ENCODE assay signal across 9 mouse cellular contexts in the genomic region with DNA sequence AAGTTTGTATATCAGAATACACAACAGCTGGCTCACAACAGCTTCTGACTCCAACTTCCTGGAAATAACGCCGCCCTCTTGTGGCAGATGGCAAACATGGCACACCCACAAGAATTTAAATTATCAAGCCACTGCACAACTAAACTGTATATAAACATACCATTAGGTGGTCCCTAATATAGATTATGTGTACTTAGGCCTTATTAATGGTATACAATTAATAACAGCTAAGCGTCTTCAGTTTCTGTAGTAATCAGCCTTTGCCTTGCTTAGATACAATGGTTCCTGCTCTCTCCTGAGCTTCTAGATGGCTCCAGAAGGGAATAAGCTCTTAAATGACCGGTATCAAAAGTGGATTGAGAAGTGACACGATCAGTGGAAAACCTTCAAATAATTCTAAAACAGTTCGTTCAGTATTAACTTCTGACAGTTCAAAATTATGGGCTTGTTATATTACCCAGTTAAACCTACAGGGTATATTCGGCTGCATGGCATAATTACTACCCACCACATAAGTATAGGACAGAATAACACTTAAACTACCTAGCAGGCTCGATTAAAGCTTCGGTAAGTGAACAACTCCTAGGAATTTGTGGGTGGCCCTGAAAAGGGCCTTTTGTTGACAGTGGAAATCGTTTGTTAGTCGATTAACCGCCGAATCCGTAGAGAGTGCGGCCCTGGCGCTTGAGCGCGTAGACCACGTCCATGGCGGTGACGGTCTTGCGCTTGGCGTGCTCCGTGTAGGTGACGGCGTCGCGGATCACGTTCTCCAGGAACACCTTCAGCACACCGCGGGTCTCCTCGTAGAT. TPM values are rescaled to one million over a fixed set of nuclear protein-coding genes. Genes with fewer than 3 reads are reported as not detected.
A peak's percentile ranks its signal among the peaks of the same experiment; 100 is the strongest.
DNase-seq lines count a peak whose midpoint lies in the region; ATAC-seq and TF ChIP-seq lines count a peak whose summit lies in the region.
"Had no signal": no experiment of that assay in that cellular context is flagged by ENCODE, and none has a peak within 500 bp of the region (broad histone marks: within the 10 kb centered on the region; RNA-seq: fewer than 3 reads in every experiment).

No protein-coding gene starts in this region.

- 0 out of 2 replicates have a peak, but pooled peaks cover 9% of the 10 kb centered on the region for H3K4me1 ChIP-seq in forebrain, embryonic 12.5 days
- no peaks in the 10 kb centered on the region for H3K4me1 ChIP-seq in hindbrain, postnatal 0 days (ENCODE audit: insufficient read depth, low read length)
- H3K4me1 ChIP-seq in liver, adult 2 months (ENCODE audit: control insufficient read depth, insufficient read depth, low read length): peaks cover 10% of the 10 kb centered on the region
- H3K4me1 ChIP-seq in midbrain, embryonic 16.5 days (ENCODE audit: control insufficient read depth, insufficient read depth, low read length): peaks cover 11% of the 10 kb centered on the region
- H3K4me1 ChIP-seq in testis, adult 2 months (ENCODE audit: control insufficient read depth, insufficient read depth, low read length): peaks cover 13% of the 10 kb centered on the region

- no peaks in the 10 kb centered on the region for H3K27me3 ChIP-seq in forebrain, embryonic 12.5 days
- no peaks in the 10 kb centered on the region for H3K27me3 ChIP-seq in hindbrain, postnatal 0 days (ENCODE audit: insufficient read depth, low read length)
- H3K27me3 ChIP-seq in liver, adult 2 months (ENCODE audit: control insufficient read depth, insufficient read depth, low read length): no peaks in the 10 kb centered on the region
- no peaks in the 10 kb centered on the region for H3K27me3 ChIP-seq in midbrain, embryonic 16.5 days (ENCODE audit: control insufficient read depth, insufficient read depth, low read depth, low read length)
- H3K27me3 ChIP-seq in testis, adult 2 months (ENCODE audit: control insufficient read depth, insufficient read depth, low read length): no peaks in the 10 kb centered on the region

- WGBS in forebrain, embryonic 12.5 days: under 1% methylated on average over 25 of the region's 32 CpGs
- WGBS in hindbrain, postnatal 0 days: under 1% methylated on average over 22 of the region's 32 CpGs
- WGBS in liver, adult 2 months: under 1% methylated on average over 24 of the region's 32 CpGs
- under 1% methylated on average over 23 of the region's 32 CpGs for whole genome bisulfite sequencing in midbrain, embryonic 16.5 days

- TF ChIP-seq CTCF in hindbrain, postnatal 0 days (IDR thresholded peaks at IDR 0.05; ENCODE audit: low read depth): peak; percentile 84
- TF ChIP-seq CTCF in liver, adult 2 months (IDR thresholded peaks at IDR 0.05; ENCODE audit: low read depth, low read length): peak; percentile 59
- TF ChIP-seq CTCF in testis, adult 2 months (IDR thresholded peaks at IDR 0.05; ENCODE audit: control insufficient read depth, insufficient read depth, insufficient replicate concordance, low read depth, low read length): no peak

- H3K9ac ChIP-seq in forebrain, embryonic 12.5 days: peak overlapping the region; percentile 59
- peak overlapping the region; percentile 55 for H3K9ac ChIP-seq in hindbrain, postnatal 0 days (replicated peaks; ENCODE audit: low read length)
- H3K9ac ChIP-seq in liver, adult 2 months (ENCODE audit: low read depth, low read length): peak overlapping the region; percentile 29
- peak overlapping the region; percentile 58 for H3K9ac ChIP-seq in midbrain, embryonic 16.5 days (ENCODE audit: low read depth, low read length)

- peak; percentile 57 to 67 for DNase-seq in cerebellum, postnatal 10 days
- no peak for DNase-seq in cerebellum, postnatal 36 days
- DNase-seq in adipocyte (ENCODE audit: low spot score): peak; percentile 86
- peak; percentile 83 for DNase-seq in hindbrain, postnatal 0 days (ENCODE audit: low spot score)
- peak; percentile 71 for DNase-seq in liver, adult 2 months (ENCODE audit: extremely low read depth, low read depth, low spot score)

- peak overlapping the region; percentile 48 for H3K4me3 ChIP-seq in forebrain, embryonic 12.5 days (replicated peaks)
- peak overlapping the region; percentile 43 for H3K4me3 ChIP-seq in hindbrain, postnatal 0 days (ENCODE audit: low read length)
- peak overlapping the region; percentile 53 for H3K4me3 ChIP-seq in liver, adult 2 months (ENCODE audit: insufficient read depth, low read depth, low read length)
- H3K4me3 ChIP-seq in midbrain, embryonic 16.5 days (ENCODE audit: low read depth, low read length): peak overlapping the region; percentile 52
- H3K4me3 ChIP-seq in testis, adult 2 months (ENCODE audit: control insufficient read depth, low read depth, low read length): peak overlapping the region; percentile 89

- H3K36me3 ChIP-seq in forebrain, embryonic 12.5 days (replicated peaks): no peaks in the 10 kb centered on the region
- no peaks in the 10 kb centered on the region for H3K36me3 ChIP-seq in hindbrain, postnatal 0 days (ENCODE audit: insufficient read depth, low read length)
- peaks cover 9% of the 10 kb centered on the region for H3K36me3 ChIP-seq in liver, adult 2 months (ENCODE audit: control insufficient read depth, insufficient read depth, low read length)
- H3K36me3 ChIP-seq in midbrain, embryonic 16.5 days (ENCODE audit: control insufficient read depth, insufficient read depth, low read length): no peaks in the 10 kb centered on the region
- no peaks in the 10 kb centered on the region for H3K36me3 ChIP-seq in testis, adult 2 months (ENCODE audit: control insufficient read depth, insufficient read depth, low read length)

- H3K27ac ChIP-seq in forebrain, embryonic 12.5 days: peak overlapping the region; percentile 96
- peak overlapping the region; percentile 87 for H3K27ac ChIP-seq in hindbrain, postnatal 0 days
- 0 out of 2 replicates have a peak overlapping the region, but pooled peaks have one; percentile 2 for H3K27ac ChIP-seq in liver, adult 2 months (replicated peaks; ENCODE audit: insufficient read depth, low read depth, low read length)
- H3K27ac ChIP-seq in midbrain, embryonic 16.5 days (ENCODE audit: low read length): peak overlapping the region; percentile 90
- H3K27ac ChIP-seq in testis, adult 2 months (ENCODE audit: control insufficient read depth, insufficient read depth, low read depth, low read length): peak overlapping the region; percentile 89

- no peaks in the 10 kb centered on the region for H3K79me2 ChIP-seq in liver, adult 2 months (ENCODE audit: control insufficient read depth, insufficient read depth, low read length)

- ATAC-seq in forebrain, embryonic 12.5 days (ENCODE audit: low FRiP score): peak; percentile 64
- peak; percentile 88 for ATAC-seq in hindbrain, postnatal 0 days
- peak; percentile 87 for ATAC-seq in midbrain, embryonic 16.5 days

- TF ChIP-seq POLR2A in liver, adult 2 months (IDR thresholded peaks at IDR 0.05; ENCODE audit: extremely low read depth, insufficient read depth, low read length): no peak
- no peak for TF ChIP-seq POLR2A in testis, adult 2 months (IDR thresholded peaks at IDR 0.05; ENCODE audit: control insufficient read depth, low read depth, low read length)

- peak overlapping the region; percentile 73 for H3K4me2 ChIP-seq in forebrain, embryonic 12.5 days
- peak overlapping the region; percentile 78 for H3K4me2 ChIP-seq in hindbrain, postnatal 0 days (ENCODE audit: low read depth, low read length)
- H3K4me2 ChIP-seq in midbrain, embryonic 16.5 days (ENCODE audit: low read length): peak overlapping the region; percentile 84

- no peaks in the 10 kb centered on the region for H3K9me3 ChIP-seq in forebrain, embryonic 12.5 days
- no peaks in the 10 kb centered on the region for H3K9me3 ChIP-seq in hindbrain, postnatal 0 days (ENCODE audit: low read length)
- no peaks in the 10 kb centered on the region for H3K9me3 ChIP-seq in midbrain, embryonic 16.5 days (replicated peaks; ENCODE audit: control insufficient read depth, low read length, poor library complexity, severe bottlenecking)

RNA-seq across cellular contexts. Expression of a gene that starts 0.6 kb away (rescaled TPM):
- polyA plus RNA-seq in forebrain, embryonic 12.5 days (2016; fragmentation: Nextera tagmentation; extraction: Ambion mirVana): 6.1 and 9.8 TPM in 2 replicates
- total RNA-seq in hindbrain, postnatal 0 days (2014; rRNA removed): 1,149 and 1,400 TPM in 2 replicates
- 4.0 and 4.6 TPM in 2 replicates for polyA plus RNA-seq in hindbrain, postnatal 0 days (2015; fragmentation: Nextera tagmentation; extraction: Ambion mirVana)
- 190 and 256 TPM in 2 replicates for total RNA-seq in liver, adult 2 months (2014; rRNA removed)
- 0.95 and 3.1 TPM in 2 replicates for polyA plus RNA-seq in liver, adult 2 months (2012; rRNA removed)
- 1.8 and 3.2 TPM in 2 replicates for polyA plus RNA-seq in midbrain, embryonic 16.5 days (2015; fragmentation: Nextera tagmentation; extraction: Ambion mirVana)
- polyA plus RNA-seq in testis, adult 2 months (2012; rRNA removed): 20.1 and 20.6 TPM in 2 replicates

RNA-seq across cellular contexts. Expression of a gene that starts 2.1 kb away (rescaled TPM):
- not detected in 2 replicates for polyA plus RNA-seq in forebrain, embryonic 12.5 days (2016; fragmentation: Nextera tagmentation; extraction: Ambion mirVana)
- total RNA-seq in hindbrain, postnatal 0 days (2014; rRNA removed): 1.1 and 1.6 TPM in 2 replicates
- polyA plus RNA-seq in hindbrain, postnatal 0 days (2015; fragmentation: Nextera tagmentation; extraction: Ambion mirVana): not detected in 2 replicates
- not detected in 2 replicates for total RNA-seq in liver, adult 2 months (2014; rRNA removed)
- polyA plus RNA-seq in liver, adult 2 months (2012; rRNA removed): not detected in 2 replicates
- not detected in 2 replicates for polyA plus RNA-seq in midbrain, embryonic 16.5 days (2015; fragmentation: Nextera tagmentation; extraction: Ambion mirVana)
- 22.2 and 24.8 TPM in 2 replicates for polyA plus RNA-seq in testis, adult 2 months (2012; rRNA removed)
- total RNA-seq: adrenal gland, adult 18-20 months had no signal

RNA-seq across cellular contexts. Expression of a gene that starts 13.0 kb away (rescaled TPM):
- 2.0 and 2.5 TPM in 2 replicates for polyA plus RNA-seq in forebrain, embryonic 12.5 days (2016; fragmentation: Nextera tagmentation; extraction: Ambion mirVana)
- total RNA-seq in hindbrain, postnatal 0 days (2014; rRNA removed): 3.2 and 11.1 TPM in 2 replicates
- 7.9 and 8.6 TPM in 2 replicates for polyA plus RNA-seq in hindbrain, postnatal 0 days (2015; fragmentation: Nextera tagmentation; extraction: Ambion mirVana)
- 30.4 and 35.3 TPM in 2 replicates for total RNA-seq in liver, adult 2 months (2014; rRNA removed)
- polyA plus RNA-seq in liver, adult 2 months (2012; rRNA removed): 32.6 and 40.9 TPM in 2 replicates
- 2.8 and 3.8 TPM in 2 replicates for polyA plus RNA-seq in midbrain, embryonic 16.5 days (2015; fragmentation: Nextera tagmentation; extraction: Ambion mirVana)
- 5.2 and 6.1 TPM in 2 replicates for polyA plus RNA-seq in testis, adult 2 months (2012; rRNA removed)

RNA-seq across cellular contexts. Expression of a gene that starts 13.7 kb away (rescaled TPM):
- polyA plus RNA-seq in forebrain, embryonic 12.5 days (2016; fragmentation: Nextera tagmentation; extraction: Ambion mirVana): 34.6 and 36.5 TPM in 2 replicates
- 189 and 295 TPM in 2 replicates for total RNA-seq in hindbrain, postnatal 0 days (2014; rRNA removed)
- 36.1 and 46.1 TPM in 2 replicates for polyA plus RNA-seq in hindbrain, postnatal 0 days (2015; fragmentation: Nextera tagmentation; extraction: Ambion mirVana)
- 228 and 265 TPM in 2 replicates for total RNA-seq in liver, adult 2 months (2014; rRNA removed)
- 312 and 443 TPM in 2 replicates for polyA plus RNA-seq in liver, adult 2 months (2012; rRNA removed)
- polyA plus RNA-seq in midbrain, embryonic 16.5 days (2015; fragmentation: Nextera tagmentation; extraction: Ambion mirVana): 14.9 and 17.1 TPM in 2 replicates
- 17.8 and 19.0 TPM in 2 replicates for polyA plus RNA-seq in testis, adult 2 months (2012; rRNA removed)

RNA-seq across cellular contexts. Expression of a gene that starts 13.9 kb away (rescaled TPM):
- polyA plus RNA-seq in forebrain, embryonic 12.5 days (2016; fragmentation: Nextera tagmentation; extraction: Ambion mirVana): 1.4 and 1.6 TPM in 2 replicates
- 63.3 and 98.5 TPM in 2 replicates for total RNA-seq in hindbrain, postnatal 0 days (2014; rRNA removed)
- 0.30 and 0.38 TPM in 2 replicates for polyA plus RNA-seq in hindbrain, postnatal 0 days (2015; fragmentation: Nextera tagmentation; extraction: Ambion mirVana)
- total RNA-seq in liver, adult 2 months (2014; rRNA removed): 4.9 and 6.2 TPM in 2 replicates
- polyA plus RNA-seq in liver, adult 2 months (2012; rRNA removed): 0.12 and 0.22 TPM in 2 replicates
- polyA plus RNA-seq in midbrain, embryonic 16.5 days (2015; fragmentation: Nextera tagmentation; extraction: Ambion mirVana): 0.23 and 0.32 TPM in 2 replicates
- polyA plus RNA-seq in testis, adult 2 months (2012; rRNA removed): 0.20 and 0.26 TPM in 2 replicates

Comparison
In these comparisons a context has a peak if more than half of its experiments do, and no peak if none do; other contexts are left out.
1. DNase-seq: peak in cerebellum, postnatal 10 days (2 of 2), adipocyte (single experiment), hindbrain, postnatal 0 days (single experiment) and liver, adult 2 months (single experiment); none in cerebellum, postnatal 36 days (0 of 2).
2. H3K27ac ChIP-seq: peak in every context shown above with its lines; median percentile 96 in forebrain, embryonic 12.5 days; 90 in midbrain, embryonic 16.5 days; 89 in testis, adult 2 months; 87 in hindbrain, postnatal 0 days; 2 in liver, adult 2 months.
3. RNA of a gene that starts 2.1 kb away (polyA plus RNA-seq): 22.2 to 24.8 TPM in testis, adult 2 months; not detected in forebrain, embryonic 12.5 days, not detected in hindbrain, postnatal 0 days, not detected in liver, adult 2 months and not detected in midbrain, embryonic 16.5 days; every median in the first group is over 10 times any median in the second.
4. Peak in every context shown above with its lines, with median percentiles within 50 percentile points of each other: ATAC-seq, H3K4me2 ChIP-seq, H3K4me3 ChIP-seq and H3K9ac ChIP-seq.